Mouse (Mus musculus) cerebellum, postnatal 4 days (tissue): ENCODE measurements at regions not wholly inside any gene's neighbourhood (a gene's known extent, or its start where the extent isn't known, plus 50 kb on each side); places are given as distances from the start of the nearest gene placed in this dataset.

Source experiments
- DNase-seq, 2 experiments: peaks; one replicate each; pipeline ENCODE4 v3.0.0; 2022; ENCODE audit warnings: low spot score in 2 of 2, mixed read lengths in 1 of 2

DNA sequence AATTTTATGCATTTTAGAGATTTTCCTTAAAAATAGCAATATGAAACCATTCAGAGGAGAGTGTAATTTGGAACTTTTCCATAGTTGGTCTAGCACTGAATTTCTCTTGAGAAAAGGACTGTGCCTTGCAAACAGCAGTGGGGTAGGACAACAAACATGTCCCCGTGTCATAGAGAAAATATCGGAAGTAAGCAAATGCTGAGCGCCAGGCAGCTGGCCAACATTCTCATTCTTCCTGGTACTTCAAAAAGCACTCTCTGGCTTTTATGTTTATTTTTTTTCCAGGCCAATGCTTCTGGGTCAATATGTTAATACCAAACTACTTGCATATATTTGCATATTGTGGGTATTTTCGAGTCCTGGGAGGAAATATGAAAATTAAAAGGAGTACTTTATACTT, 568.5 kb downstream of the Btbd3 start:
- peak in 1 of 2 experiments; percentile 9 for DNase-seq

DNA sequence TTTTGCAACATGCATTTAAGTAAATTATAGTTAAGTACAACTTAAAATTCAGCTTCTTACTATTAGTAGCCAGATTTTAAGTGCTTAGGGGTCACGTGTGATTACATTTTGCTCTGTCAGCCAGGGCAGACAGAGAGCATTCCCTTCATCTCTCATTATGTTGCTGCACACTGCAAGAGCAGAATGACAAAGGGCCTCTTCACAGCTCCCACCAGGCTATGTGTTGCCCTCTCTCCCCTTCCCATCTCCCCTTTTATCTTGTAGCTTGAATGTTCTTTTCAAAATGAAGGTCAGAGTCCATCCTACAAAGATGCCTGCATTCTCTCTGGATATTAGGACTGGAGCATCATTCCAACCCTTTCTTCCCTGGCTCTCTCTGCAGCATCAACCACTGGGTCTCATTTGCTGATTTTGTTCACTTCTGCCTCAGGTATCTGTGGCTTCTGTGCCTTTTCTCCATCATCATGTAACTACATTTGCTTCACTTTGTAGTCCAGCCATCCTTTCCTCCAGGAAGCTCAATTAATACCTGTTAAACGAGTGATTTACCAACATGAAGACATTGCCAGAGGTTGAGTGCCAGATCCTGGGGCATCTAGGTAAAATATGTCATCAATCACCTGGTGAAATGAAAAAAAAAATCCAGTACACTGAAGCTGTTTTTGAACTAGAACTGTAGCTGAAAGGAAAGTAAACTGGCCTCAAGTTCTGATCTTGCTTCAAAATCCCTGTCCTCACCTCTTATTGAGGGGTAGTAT, 571.6 kb downstream of the Btbd3 start:
- DNase-seq, result no peak

DNA sequence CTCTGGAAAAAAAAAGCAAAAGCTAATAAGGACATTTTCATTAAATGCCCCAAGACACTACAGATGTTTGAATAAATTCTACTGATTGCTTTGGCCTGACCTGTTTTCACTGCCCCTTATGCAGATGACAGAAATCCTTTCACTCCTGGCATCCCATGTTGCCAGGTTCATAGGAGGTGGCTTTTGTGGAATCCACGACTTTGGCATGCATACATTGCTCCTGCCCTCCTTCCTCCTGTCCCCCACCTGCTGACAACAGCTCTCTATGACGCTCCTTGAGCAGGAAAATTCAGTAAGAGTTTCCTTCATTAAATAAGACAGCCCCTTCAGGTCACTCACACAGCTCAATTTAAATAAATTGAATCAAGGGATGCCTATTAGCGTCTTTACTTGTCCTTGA, 582.5 kb downstream of the Btbd3 start:
- DNase-seq, result no peak

- DNase-seq, result no peak
These were observed 602.8 kb downstream of the Btbd3 start for GRCm38 (mm10) chr2:138859121-138859520.

DNA sequence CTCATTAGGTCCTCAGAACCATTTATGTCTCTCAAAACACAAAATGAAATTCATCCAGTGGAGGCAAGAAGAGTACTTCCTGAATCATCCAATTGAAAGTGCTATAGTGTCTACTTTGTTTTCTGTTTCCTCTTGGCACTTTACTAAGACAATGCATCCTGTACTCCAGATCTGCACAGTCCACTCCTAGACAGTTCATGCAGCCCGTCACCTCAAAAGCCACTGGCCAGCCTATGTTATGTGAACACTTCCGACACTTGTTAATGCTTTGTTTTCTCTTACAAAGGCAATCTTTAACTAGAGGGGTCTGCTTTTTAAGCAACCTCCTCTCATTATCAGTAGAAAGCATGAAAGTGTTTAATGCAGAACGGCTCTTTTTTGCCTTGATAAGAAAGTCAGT, 597.1 kb upstream of the Sptlc3 start:
- DNase-seq, result no peak

DNA sequence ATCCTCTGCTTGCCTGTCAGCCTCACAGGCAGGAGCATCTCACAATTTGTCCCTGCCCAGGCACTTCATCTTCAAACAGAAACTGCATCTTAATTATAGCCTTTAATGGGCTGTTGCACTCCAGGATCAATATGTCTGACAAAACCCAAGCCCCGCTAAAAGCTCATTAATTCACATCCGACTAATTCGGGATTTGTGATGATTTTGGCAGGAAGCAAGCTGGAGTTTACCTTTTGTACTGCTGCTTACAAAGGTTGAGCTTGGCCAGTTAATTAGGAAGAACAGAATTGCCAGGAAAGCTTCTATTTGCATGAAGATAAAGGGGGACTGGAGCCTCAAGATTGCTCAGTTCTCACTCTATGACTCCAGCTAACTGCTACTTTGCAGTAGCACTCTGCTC, 596.6 kb upstream of the Sptlc3 start:
- no peak for DNase-seq

GRCm38 (mm10) chr2:138937165-138937564, 556.5 kb upstream of the Sptlc3 start:
- no peak for DNase-seq

GRCm38 (mm10) chr2:138939367-138939766, 554.3 kb upstream of the Sptlc3 start:
- DNase-seq, result no peak

DNA sequence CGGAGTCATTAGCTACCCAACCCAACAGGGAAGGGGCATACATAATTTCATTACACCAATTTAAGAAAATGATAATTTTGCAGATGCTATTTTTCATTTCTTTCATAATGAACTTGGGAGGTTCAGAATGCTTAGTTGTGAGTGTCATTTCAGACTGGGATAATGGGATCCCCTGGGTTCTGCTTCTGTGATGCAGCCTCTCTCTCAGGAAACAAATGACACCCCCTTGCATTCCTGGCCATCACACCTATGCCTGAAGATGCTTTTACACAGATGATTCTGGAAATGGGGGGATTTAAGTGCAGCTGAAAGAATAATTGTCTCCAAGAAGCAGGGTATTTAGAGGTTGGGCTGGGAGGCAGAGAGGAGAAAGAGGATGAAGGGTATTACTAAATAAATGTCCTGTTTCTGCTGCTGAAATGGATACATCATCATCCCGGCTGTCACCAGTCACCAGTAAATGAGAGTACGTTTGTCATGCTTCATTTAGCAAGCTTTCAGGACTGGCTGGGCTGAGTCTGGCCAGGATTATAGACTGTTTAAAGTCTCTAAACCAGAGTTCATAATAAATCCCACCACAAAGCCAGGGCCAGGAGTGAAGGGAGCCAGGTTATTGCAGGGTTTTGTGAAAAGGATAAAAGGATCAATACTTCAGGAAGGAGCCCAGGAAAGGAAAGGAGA, 527.5 kb upstream of the Sptlc3 start:
- DNase-seq, result no peak

- no peak for DNase-seq
These were observed 519.2 kb upstream of the Sptlc3 start for GRCm38 (mm10) chr2:138974548-138974947.

GRCm38 (mm10) chr2:138990031-138990430, 503.7 kb upstream of the Sptlc3 start:
- DNase-seq, result no peak

DNA sequence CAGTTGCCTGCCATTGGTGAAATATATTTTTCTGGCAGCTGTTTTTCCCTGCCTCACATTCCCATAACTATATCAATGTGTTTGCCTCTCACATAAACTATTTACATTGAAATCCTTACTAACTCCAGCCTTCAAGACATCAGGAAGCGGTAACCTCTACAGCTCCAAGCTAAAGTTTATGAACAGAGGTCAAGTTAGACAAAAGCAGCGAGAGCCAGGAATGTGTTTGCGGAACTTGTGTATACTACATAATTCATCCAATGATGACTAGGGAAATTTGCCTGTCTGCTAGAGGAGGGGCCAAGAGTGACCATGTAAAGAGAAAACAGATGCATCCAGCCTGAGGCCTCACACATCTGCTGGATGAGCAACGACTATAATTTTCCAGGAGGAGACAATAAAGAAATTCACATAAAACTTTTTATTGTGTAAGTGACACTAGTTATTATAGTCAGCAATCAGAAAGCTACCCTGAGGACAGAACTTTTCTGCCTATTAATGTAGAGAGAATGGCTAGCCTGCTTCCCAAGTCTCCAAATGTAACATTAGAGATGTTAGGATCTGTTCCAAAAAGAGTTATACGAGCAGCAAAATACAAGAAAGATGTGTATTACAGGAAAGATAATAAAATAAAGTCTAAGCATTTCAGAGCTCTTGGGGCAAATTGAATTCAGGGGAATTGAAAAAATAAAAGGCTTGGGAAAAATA, 461.5 kb upstream of the Sptlc3 start:
- DNase-seq, result no peak

DNA sequence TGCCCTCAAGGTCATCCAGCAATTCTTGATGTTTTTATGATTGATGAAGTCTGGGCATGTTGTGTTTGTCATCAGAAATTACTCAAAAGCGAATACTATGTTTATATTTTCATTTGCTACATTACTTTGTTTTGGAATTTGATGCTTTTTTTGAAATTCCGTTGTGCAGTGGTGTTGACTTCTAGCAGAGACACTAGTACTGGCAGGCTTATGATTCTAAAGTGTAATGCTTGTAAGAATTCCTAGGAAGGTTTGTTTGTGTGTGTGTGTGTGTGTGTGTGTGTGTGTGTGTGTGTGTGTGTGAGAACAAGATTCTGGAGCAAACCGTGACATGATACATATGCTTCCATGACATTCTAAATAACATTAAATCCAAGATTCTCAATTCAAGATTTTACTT, 458.9 kb upstream of the Sptlc3 start:
- DNase-seq, result no peak

DNA sequence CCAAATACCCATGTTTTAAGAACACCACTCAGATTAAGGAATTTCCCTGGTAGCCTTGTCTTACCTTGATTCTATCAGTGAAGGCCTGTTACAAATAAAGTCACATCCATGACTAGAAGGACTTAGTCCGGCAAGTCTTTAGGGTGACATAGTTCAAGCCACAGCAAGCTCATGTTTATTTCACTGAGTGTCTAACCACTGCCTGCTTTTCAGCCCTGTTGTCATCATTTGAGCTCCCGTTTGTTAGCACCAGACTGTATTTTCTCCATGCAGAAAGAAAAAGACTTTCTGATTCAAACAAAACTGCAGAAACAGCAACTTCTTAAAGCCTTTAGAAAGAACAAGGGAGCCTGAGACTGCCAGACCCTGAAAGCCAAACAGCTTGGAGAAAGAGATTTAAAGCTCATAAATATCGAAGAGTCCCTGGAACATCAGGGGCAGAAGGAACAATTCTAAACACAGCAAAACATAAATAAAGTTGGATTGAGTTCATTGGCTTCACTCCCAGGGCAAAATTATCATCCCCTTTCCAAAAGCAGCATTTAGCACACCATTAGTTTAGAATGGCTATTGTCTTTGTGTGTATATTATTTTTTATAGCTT, 451.9 kb upstream of the Sptlc3 start:
- no peak for DNase-seq

GRCm38 (mm10) chr2:139044684-139045083, 449.0 kb upstream of the Sptlc3 start:
- DNase-seq, result no peak

DNA sequence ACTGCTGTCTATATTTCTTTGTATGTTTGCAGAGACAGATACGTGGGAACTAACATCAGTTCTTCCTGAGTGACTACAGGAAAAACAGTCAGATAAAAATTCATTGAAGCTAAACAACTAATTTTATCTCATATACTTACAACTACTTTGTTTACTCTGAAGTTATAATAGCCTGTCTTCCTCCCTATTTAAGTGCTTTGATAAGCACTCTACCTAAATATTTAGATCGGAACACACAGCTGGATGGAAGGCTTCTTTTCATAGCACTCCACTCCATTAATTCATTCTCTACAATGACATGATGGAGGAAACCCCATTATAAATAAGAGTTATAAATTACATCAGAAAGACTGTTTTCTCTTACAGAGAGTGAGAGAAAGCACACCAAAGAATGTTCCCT, 438.5 kb upstream of the Sptlc3 start:
- no peak for DNase-seq

GRCm38 (mm10) chr2:139069276-139069961, 424.3 kb upstream of the Sptlc3 start:
- no peak for DNase-seq

DNA sequence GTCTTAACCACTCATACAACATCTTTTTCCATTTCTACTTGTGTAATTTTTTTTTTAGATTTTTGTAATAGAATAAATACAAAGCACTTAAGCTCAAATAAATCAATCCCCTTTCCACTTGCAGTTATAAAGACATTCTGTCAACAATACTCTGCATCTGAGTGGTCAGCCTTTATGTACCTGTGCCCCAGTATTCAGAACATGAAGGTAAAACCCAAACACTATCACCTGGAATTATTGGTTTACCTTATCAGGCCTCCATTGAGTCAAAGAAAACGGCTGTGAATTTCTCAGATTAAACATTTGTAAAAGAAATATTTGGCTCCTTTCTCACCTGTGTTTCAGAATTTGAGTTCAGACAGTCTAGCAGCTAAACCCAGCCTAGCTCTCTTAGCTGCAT, 422.0 kb upstream of the Sptlc3 start:
- no peak for DNase-seq

- no peak for DNase-seq
These were observed 400.1 kb upstream of the Sptlc3 start for GRCm38 (mm10) chr2:139093487-139094066.

DNA sequence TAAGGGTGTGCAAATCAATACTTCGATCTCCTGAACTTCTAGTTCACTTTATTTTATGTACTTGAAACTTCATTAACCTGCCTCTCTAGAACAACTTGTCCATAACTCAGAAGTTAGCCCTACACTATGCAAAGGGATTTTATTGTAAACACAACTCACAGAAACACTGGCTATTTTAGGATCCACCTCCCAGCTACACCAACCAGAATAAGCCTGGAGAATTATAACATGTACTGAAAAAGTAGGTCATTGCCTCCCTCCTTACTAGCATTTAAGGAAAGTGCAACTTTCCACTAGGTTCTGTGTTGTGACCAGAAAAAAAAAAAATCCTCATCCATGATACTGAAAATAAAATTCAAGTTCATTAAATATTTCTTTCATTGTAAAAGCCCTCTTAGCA, 382.0 kb upstream of the Sptlc3 start:
- DNase-seq, result no peak

- DNase-seq, result no peak
These were observed 379.2 kb upstream of the Sptlc3 start for GRCm38 (mm10) chr2:139114523-139114922.
